Mouse (Mus musculus): ENCODE measurements at regions not wholly inside any gene's neighbourhood (a gene's known extent, or its start where the extent isn't known, plus 50 kb on each side); places are given as distances from the start of the nearest gene placed in this dataset.

- H3K4me1 ChIP-seq (ENCODE audit: insufficient read depth, low read length) = no peaks in the 10 kb centered on the region
- H3K27me3 ChIP-seq (ENCODE audit: insufficient read depth, low read length) = no peaks in the 10 kb centered on the region
- no peaks in the 10 kb centered on the region for H3K36me3 ChIP-seq (ENCODE audit: insufficient read depth, low read length)
- ATAC-seq (ENCODE audit: low FRiP score, low TSS enrichment) = no peak
- no peak overlapping the region for H3K27ac ChIP-seq (ENCODE audit: low read length)
- no peak overlapping the region for H3K4me3 ChIP-seq (ENCODE audit: low read length)
- H3K4me2 ChIP-seq (replicated peaks; ENCODE audit: low read depth, low read length) = no peak overlapping the region
- no peaks in the 10 kb centered on the region for H3K9me3 ChIP-seq (ENCODE audit: low read length)
- H3K9ac ChIP-seq (replicated peaks; ENCODE audit: low read length) = no peak overlapping the region
- 77% methylated on average over 13 of the region's 13 CpGs for WGBS
Measured at GRCm38 (mm10) chr15:59754906-59755305, 261.5 kb downstream of the 4933412E24Rik start.

DNA sequence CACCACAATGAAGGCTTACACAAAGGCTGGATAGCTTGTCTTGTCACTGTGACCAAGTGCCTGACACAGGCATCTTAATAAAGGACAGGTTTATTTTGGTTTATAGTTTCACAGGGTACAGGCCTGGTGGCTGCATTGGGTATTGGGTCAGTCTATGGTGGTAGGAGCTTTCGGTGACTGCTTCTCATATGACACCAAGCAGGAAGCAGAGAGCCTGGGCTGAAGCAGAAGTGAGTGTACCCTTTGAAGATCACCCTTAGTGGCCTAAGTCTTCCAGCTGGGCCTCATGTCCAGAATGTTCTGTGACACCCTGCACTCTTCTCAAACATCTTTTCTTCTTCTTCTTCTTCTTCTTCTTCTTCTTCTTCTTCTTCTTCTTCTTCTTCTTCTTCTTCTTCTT lies 264.1 kb downstream of the 4933412E24Rik start:
- no peaks in the 10 kb centered on the region for H3K36me3 ChIP-seq (ENCODE audit: insufficient read depth, low read length)
- H3K4me3 ChIP-seq (ENCODE audit: low read length) = no peak overlapping the region
- no peak overlapping the region for H3K9ac ChIP-seq (replicated peaks; ENCODE audit: low read length)
- no peak overlapping the region for H3K4me2 ChIP-seq (replicated peaks; ENCODE audit: low read depth, low read length)
- no peaks in the 10 kb centered on the region for H3K9me3 ChIP-seq (ENCODE audit: low read length)
- 70% methylated on average over 1 of the region's 1 CpGs for WGBS
- H3K27me3 ChIP-seq (ENCODE audit: insufficient read depth, low read length) = no peaks in the 10 kb centered on the region
- no peak for ATAC-seq (ENCODE audit: low FRiP score, low TSS enrichment)
- no peak overlapping the region for H3K27ac ChIP-seq (ENCODE audit: low read length)
- H3K4me1 ChIP-seq (ENCODE audit: insufficient read depth, low read length) = no peaks in the 10 kb centered on the region

DNA sequence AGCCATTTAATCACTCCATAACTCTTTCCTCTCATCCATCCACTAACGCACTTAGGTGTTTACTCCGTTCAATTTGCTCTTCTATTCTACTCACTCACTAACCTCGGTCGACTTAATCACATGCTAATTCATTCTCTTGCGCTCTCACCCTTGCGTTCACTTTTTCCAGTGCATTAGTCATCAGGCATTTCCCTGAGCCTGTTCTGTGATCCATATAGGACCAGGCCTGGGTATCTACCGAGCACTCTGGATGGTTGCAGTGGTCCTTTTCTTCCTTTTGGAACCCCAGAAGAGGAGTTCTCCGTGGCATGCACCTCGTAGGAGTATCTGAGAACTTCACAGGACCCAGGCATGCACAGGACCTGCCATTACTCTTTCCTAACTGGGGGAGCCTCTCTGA lies 270.1 kb downstream of the 4933412E24Rik start:
- H3K4me2 ChIP-seq (replicated peaks; ENCODE audit: low read depth, low read length) = no peak overlapping the region
- H3K4me1 ChIP-seq (ENCODE audit: insufficient read depth, low read length) = no peaks in the 10 kb centered on the region
- ATAC-seq (ENCODE audit: low FRiP score, low TSS enrichment) = peak; percentile 51
- no peak overlapping the region for H3K4me3 ChIP-seq (ENCODE audit: low read length)
- H3K27me3 ChIP-seq (ENCODE audit: insufficient read depth, low read length) = no peaks in the 10 kb centered on the region
- H3K27ac ChIP-seq (ENCODE audit: low read length) = no peak overlapping the region
- H3K9me3 ChIP-seq (ENCODE audit: low read length) = no peaks in the 10 kb centered on the region
- H3K9ac ChIP-seq (replicated peaks; ENCODE audit: low read length) = no peak overlapping the region
- no peaks in the 10 kb centered on the region for H3K36me3 ChIP-seq (ENCODE audit: insufficient read depth, low read length)
- 65% methylated on average over 9 of the region's 9 CpGs for WGBS

DNA sequence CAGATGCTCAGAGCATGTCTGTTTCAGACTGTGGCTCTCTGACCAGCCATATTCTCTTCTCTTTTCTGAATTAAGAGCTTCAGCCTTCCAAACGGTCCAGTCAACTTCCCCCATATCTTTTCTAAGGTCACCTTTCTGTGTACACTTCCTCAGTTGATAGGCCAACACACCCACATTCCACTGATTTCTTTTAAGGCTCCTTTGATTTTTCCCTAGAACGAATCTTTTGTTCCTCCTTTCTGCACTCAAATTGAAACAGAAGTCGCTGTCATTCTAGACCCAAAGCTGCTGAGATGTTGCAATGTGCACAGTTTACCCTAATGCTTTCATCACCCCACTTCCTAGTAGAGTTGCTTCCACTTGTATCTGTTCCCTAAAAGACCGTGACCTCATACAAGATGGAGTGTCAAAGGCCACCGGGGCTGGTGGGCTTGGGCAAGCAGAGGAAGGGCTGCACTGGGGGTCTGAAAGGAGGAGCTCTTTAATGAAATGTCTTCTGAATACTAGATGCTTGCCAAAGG lies 271.9 kb downstream of the 4933412E24Rik start:
- no peak overlapping the region for H3K27ac ChIP-seq (ENCODE audit: low read length)
- H3K9me3 ChIP-seq (ENCODE audit: low read length) = no peaks in the 10 kb centered on the region
- H3K4me3 ChIP-seq (ENCODE audit: low read length) = no peak overlapping the region
- WGBS = 71% methylated on average over 5 of the region's 5 CpGs
- H3K4me2 ChIP-seq (replicated peaks; ENCODE audit: low read depth, low read length) = no peak overlapping the region
- no peak for ATAC-seq (ENCODE audit: low FRiP score, low TSS enrichment)
- no peaks in the 10 kb centered on the region for H3K36me3 ChIP-seq (ENCODE audit: insufficient read depth, low read length)
- no peaks in the 10 kb centered on the region for H3K27me3 ChIP-seq (ENCODE audit: insufficient read depth, low read length)
- no peak overlapping the region for H3K9ac ChIP-seq (replicated peaks; ENCODE audit: low read length)
- H3K4me1 ChIP-seq (ENCODE audit: insufficient read depth, low read length) = peaks cover 4% of the 10 kb centered on the region; the same call in 1 of the 2 replicates

DNA sequence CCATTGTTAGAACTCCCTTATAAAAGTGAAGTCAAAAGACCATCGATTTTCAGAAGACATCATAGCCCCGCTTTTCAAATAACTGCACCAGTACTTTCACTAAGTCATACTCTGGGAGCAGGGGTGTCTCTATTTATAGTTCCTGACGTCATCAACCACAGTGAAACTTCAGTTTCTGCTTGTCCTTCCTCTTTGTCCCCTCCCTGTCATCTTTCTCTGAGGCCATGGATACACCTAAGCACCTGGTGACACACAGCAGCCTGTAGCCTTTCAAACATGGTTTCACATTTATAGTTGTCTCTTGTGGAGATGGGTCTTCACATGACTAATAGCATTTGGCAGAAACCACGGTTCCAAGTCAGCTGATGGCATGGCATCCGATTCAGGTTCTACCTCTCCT lies 277.2 kb downstream of the 4933412E24Rik start:
- no peaks in the 10 kb centered on the region for H3K36me3 ChIP-seq (ENCODE audit: insufficient read depth, low read length)
- no peaks in the 10 kb centered on the region for H3K27me3 ChIP-seq (ENCODE audit: insufficient read depth, low read length)
- H3K4me2 ChIP-seq (replicated peaks; ENCODE audit: low read depth, low read length) = no peak overlapping the region
- no peak for ATAC-seq (ENCODE audit: low FRiP score, low TSS enrichment)
- WGBS = 85% methylated on average over 5 of the region's 5 CpGs
- H3K9ac ChIP-seq (replicated peaks; ENCODE audit: low read length) = no peak overlapping the region
- no peak overlapping the region for H3K27ac ChIP-seq (ENCODE audit: low read length)
- H3K4me3 ChIP-seq (ENCODE audit: low read length) = no peak overlapping the region
- H3K9me3 ChIP-seq (ENCODE audit: low read length) = no peaks in the 10 kb centered on the region
- peaks cover 4% of the 10 kb centered on the region; the same call in 1 of the 2 replicates for H3K4me1 ChIP-seq (ENCODE audit: insufficient read depth, low read length)

DNA sequence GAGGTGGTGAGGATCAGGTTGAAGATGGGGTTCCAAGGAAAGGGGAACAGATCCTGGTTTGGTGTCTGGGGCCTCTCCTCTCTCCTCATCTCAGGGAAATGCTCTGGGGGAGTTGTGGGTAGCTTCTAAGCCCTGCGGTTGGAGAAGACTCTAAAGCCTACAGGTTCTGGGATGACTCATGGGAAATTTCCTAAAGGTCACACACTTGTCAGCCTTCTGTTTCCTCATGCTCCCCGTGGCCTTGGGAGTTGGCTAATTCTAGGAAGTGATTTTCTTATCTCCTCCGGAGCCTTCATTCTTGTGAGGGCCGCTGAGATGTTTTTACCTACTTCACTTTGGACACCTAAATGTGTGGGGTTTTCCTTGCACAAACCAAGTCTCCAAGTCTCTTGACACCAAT lies 279.2 kb downstream of the 4933412E24Rik start:
- Histone ChIP-seq H3K9me3 (ENCODE audit: low read length) (no peaks in the 10 kb centered on the region), H3K36me3 (ENCODE audit: insufficient read depth, low read length) (no peaks in the 10 kb centered on the region), H3K4me2 (replicated peaks; ENCODE audit: low read depth, low read length) (no peak overlapping the region), H3K4me3 (ENCODE audit: low read length) (no peak overlapping the region), H3K4me1 (ENCODE audit: insufficient read depth, low read length) (peaks cover 4% of the 10 kb centered on the region; the same call in 1 of the 2 replicates), H3K27me3 (ENCODE audit: insufficient read depth, low read length) (no peaks in the 10 kb centered on the region), H3K9ac (replicated peaks; ENCODE audit: low read length) (no peak overlapping the region), H3K27ac (ENCODE audit: low read length) (no peak overlapping the region)
- 82% methylated on average over 4 of the region's 4 CpGs for WGBS
- no peak for ATAC-seq (ENCODE audit: low FRiP score, low TSS enrichment)

- no peaks in the 10 kb centered on the region for H3K36me3 ChIP-seq (ENCODE audit: insufficient read depth, low read length)
- no peak for ATAC-seq (ENCODE audit: low FRiP score, low TSS enrichment)
- H3K4me2 ChIP-seq (replicated peaks; ENCODE audit: low read depth, low read length) = no peak overlapping the region
- H3K4me3 ChIP-seq (ENCODE audit: low read length) = no peak overlapping the region
- H3K4me1 ChIP-seq (ENCODE audit: insufficient read depth, low read length) = no peaks in the 10 kb centered on the region
- 82% methylated on average over 1 of the region's 1 CpGs for WGBS
- H3K27me3 ChIP-seq (ENCODE audit: insufficient read depth, low read length) = no peaks in the 10 kb centered on the region
- H3K9me3 ChIP-seq (ENCODE audit: low read length) = no peaks in the 10 kb centered on the region
- no peak overlapping the region for H3K9ac ChIP-seq (replicated peaks; ENCODE audit: low read length)
- H3K27ac ChIP-seq (ENCODE audit: low read length) = no peak overlapping the region
Measured at GRCm38 (mm10) chr15:59734376-59734775, 282.0 kb downstream of the 4933412E24Rik start.

GRCm38 (mm10) chr15:59733932-59734331 lies 282.5 kb downstream of the 4933412E24Rik start:
- no peaks in the 10 kb centered on the region for H3K36me3 ChIP-seq (ENCODE audit: insufficient read depth, low read length)
- H3K27me3 ChIP-seq (ENCODE audit: insufficient read depth, low read length) = no peaks in the 10 kb centered on the region
- H3K9ac ChIP-seq (replicated peaks; ENCODE audit: low read length) = no peak overlapping the region
- no peaks in the 10 kb centered on the region for H3K9me3 ChIP-seq (ENCODE audit: low read length)
- no peak overlapping the region for H3K4me3 ChIP-seq (ENCODE audit: low read length)
- ATAC-seq (ENCODE audit: low FRiP score, low TSS enrichment) = no peak
- WGBS = 91% methylated on average over 3 of the region's 3 CpGs
- no peak overlapping the region for H3K4me2 ChIP-seq (replicated peaks; ENCODE audit: low read depth, low read length)
- H3K4me1 ChIP-seq (ENCODE audit: insufficient read depth, low read length) = no peaks in the 10 kb centered on the region
- no peak overlapping the region for H3K27ac ChIP-seq (ENCODE audit: low read length)

- Histone ChIP-seq H3K4me3 (ENCODE audit: low read length) (no peak overlapping the region), H3K9ac (replicated peaks; ENCODE audit: low read length) (no peak overlapping the region), H3K36me3 (ENCODE audit: insufficient read depth, low read length) (no peaks in the 10 kb centered on the region), H3K27ac (ENCODE audit: low read length) (no peak overlapping the region), H3K4me1 (ENCODE audit: insufficient read depth, low read length) (peaks cover under 1% of the 10 kb centered on the region; the same call in 1 of the 2 replicates), H3K4me2 (replicated peaks; ENCODE audit: low read depth, low read length) (no peak overlapping the region), H3K9me3 (ENCODE audit: low read length) (no peaks in the 10 kb centered on the region), H3K27me3 (ENCODE audit: insufficient read depth, low read length) (no peaks in the 10 kb centered on the region)
- WGBS = 73% methylated on average over 12 of the region's 12 CpGs
- ATAC-seq (ENCODE audit: low FRiP score, low TSS enrichment) = no peak
Measured at GRCm38 (mm10) chr15:59733031-59733810, 283.2 kb downstream of the 4933412E24Rik start.

DNA sequence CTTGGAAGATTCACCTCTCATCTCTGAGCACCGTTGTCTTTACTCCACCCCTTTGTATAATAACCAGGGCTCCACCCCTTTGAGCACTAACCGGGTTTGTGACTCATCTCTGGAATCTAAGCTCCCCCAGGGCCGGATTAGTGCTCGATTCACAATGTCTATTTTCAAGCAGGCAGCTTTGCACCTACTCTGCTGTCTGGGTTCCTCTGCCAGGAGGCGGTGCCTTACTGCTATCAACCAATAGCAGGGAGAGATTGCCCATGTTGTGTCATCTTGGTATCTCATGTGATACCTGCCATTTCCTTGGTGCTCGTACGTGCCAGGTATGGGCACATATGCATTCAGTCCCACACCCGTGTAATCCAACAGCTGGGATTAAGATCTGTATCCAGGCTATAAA lies 285.3 kb downstream of the 4933412E24Rik start:
- Histone ChIP-seq H3K9me3 (ENCODE audit: low read length) (no peaks in the 10 kb centered on the region), H3K4me3 (ENCODE audit: low read length) (no peak overlapping the region), H3K36me3 (ENCODE audit: insufficient read depth, low read length) (no peaks in the 10 kb centered on the region), H3K4me2 (replicated peaks; ENCODE audit: low read depth, low read length) (no peak overlapping the region), H3K4me1 (ENCODE audit: insufficient read depth, low read length) (peaks cover 5% of the 10 kb centered on the region; the same call in 1 of the 2 replicates), H3K27ac (ENCODE audit: low read length) (no peak overlapping the region), H3K27me3 (ENCODE audit: insufficient read depth, low read length) (no peaks in the 10 kb centered on the region), H3K9ac (replicated peaks; ENCODE audit: low read length) (no peak overlapping the region)
- no peak for ATAC-seq (ENCODE audit: low FRiP score, low TSS enrichment)
- WGBS = 80% methylated on average over 8 of the region's 8 CpGs

Data from kidney, embryonic 16.5 days (tissue).